Mouse (Mus musculus) liver, postnatal 0 days (tissue): ENCODE measurements around the gene Slc12a4. TPM values are rescaled to one million over a fixed set of nuclear protein-coding genes. Genes with fewer than 3 reads are reported as not detected.
A peak's percentile ranks its signal among the peaks of the same experiment; 100 is the strongest.

Experiments used
- ATAC-seq: fragments of 200-750 bp; cut with Nextera tagmentation; 2 replicates; pipeline ENCODE4 v1.8.0; 2017; ENCODE audit warnings: mild to moderate bottlenecking, moderate library complexity
- DNase-seq: peaks from one replicate; pipeline ENCODE4 v3.0.0-alpha.2; 2016
- H3K27ac ChIP-seq: fragments of 300-500 bp; sonication (generic); 2 replicates; pipeline ENCODE4 v1.5.1; 2014; ENCODE audit warnings: antibody characterized with exemption, moderate library complexity, mild to moderate bottlenecking, low read depth
- H3K27me3 ChIP-seq: fragments of 300-500 bp; sonication (generic); 2 replicates; pipeline ENCODE4 v1.6.1; 2014; ENCODE audit warnings: low read length, control low read depth, mixed read lengths; ENCODE audit not compliant: insufficient read depth
- H3K36me3 ChIP-seq: fragments of 300-500 bp; sonication (generic); replicated peaks from 2 replicates; pipeline ENCODE4 v1.6.1; 2014; ENCODE audit warnings: mild to moderate bottlenecking, control low read depth, low read length, moderate library complexity, mixed read lengths; ENCODE audit not compliant: insufficient read depth
- H3K4me1 ChIP-seq: fragments of 300-500 bp; sonication (generic); 2 replicates; pipeline ENCODE4 v1.6.1; 2014; ENCODE audit warnings: antibody characterized with exemption, mild to moderate bottlenecking, control low read depth; ENCODE audit not compliant: insufficient read depth
- H3K4me2 ChIP-seq: fragments of 300-500 bp; sonication (generic); 2 replicates; pipeline ENCODE4 v1.6.1; 2014; ENCODE audit warnings: low read depth, mild to moderate bottlenecking, low read length, moderate library complexity, mixed read lengths
- H3K4me3 ChIP-seq: fragments of 300-500 bp; sonication (generic); 2 replicates; pipeline ENCODE4 v1.5.1; 2014; ENCODE audit warnings: low read depth, low read length
- H3K9ac ChIP-seq: fragments of 300-500 bp; sonication (generic); replicated peaks from 2 replicates; pipeline ENCODE4 v1.6.1; 2014; ENCODE audit warnings: mild to moderate bottlenecking, moderate library complexity
- H3K9me3 ChIP-seq: fragments of 300-500 bp; sonication (generic); 2 replicates; pipeline ENCODE4 v1.6.1; 2016; ENCODE audit warnings: mild to moderate bottlenecking, control low read depth, low read length, mixed read lengths
- CTCF ChIP-seq: sonication (generic); IDR thresholded peaks from 2 replicates; pipeline ENCODE4 v1.5.1; 2016; ENCODE audit warnings: antibody characterized with exemption, low read depth
- EP300 ChIP-seq: IDR thresholded peaks from 2 replicates; pipeline ENCODE4 v1.6.1; 2016; ENCODE audit warnings: antibody characterized with exemption, low read depth, mild to moderate bottlenecking
- WGBS: fragments of 180-500 bp; shearing (Covaris S2); extraction: QIAGEN DNeasy Blood & Tissue Kit; methylation state at CpG from one replicate; pipeline ENCODE4 v1.1.7; 2014; ENCODE audit not compliant: insufficient replicate concordance; 5-methylcytosine and 5-hydroxymethylcytosine counted together
- polyA plus RNA-seq: library from polyadenylated mRNA; unstranded; fragments of >200 nt; fragmentation: Nextera tagmentation; extraction: Ambion mirVana; gene quantifications from 2 replicates; pipeline ENCODE4 v1.2.1, GENCODE M21; 2015

The Slc12a4 gene
- polyA plus RNA-seq, 1 experiment from 2014 or later = 5.2 TPM

- DNase-seq = no peak
- H3K27ac ChIP-seq = no peak overlapping the region
- peak overlapping the region; percentile 86; the same call in 1 of the 2 replicates for H3K9ac ChIP-seq
- H3K9me3 ChIP-seq = no peaks in the 10 kb centered on the region
- 0 out of 2 replicates have a peak, but pooled peaks cover 3% of the 10 kb centered on the region for H3K27me3 ChIP-seq
- no peaks in the 10 kb centered on the region for H3K36me3 ChIP-seq
- H3K4me1 ChIP-seq = peaks cover 33% of the 10 kb centered on the region
- H3K4me2 ChIP-seq = peak overlapping the region; percentile 100
- WGBS = 59% methylated on average over 12 of the region's 12 CpGs
- TF ChIP-seq CTCF (no peak), EP300 (no peak)
- H3K4me3 ChIP-seq = peak overlapping the region; percentile 78
- no peak for ATAC-seq
Measured at GRCm38 (mm10) chr8:105964506-105965265, 1.2 kb downstream of the Slc12a4 start.

GRCm38 (mm10) chr8:105961536-105961935 is 4.4 kb downstream of the Slc12a4 start:
- Histone ChIP-seq H3K9me3 (no peaks in the 10 kb centered on the region), H3K9ac (no peak overlapping the region), H3K27me3 (no peaks in the 10 kb centered on the region), H3K36me3 (no peaks in the 10 kb centered on the region; the same call in 1 of the 2 replicates), H3K4me1 (peaks cover 27% of the 10 kb centered on the region), H3K27ac (no peak overlapping the region), H3K4me2 (peak overlapping the region; percentile 54), H3K4me3 (no peak overlapping the region)
- ATAC-seq = no peak
- WGBS = 60% methylated on average over 10 of the region's 10 CpGs
- DNase-seq = no peak
- no peak for TF ChIP-seq CTCF
- peak; percentile 63; the same call in 1 of the 2 replicates for TF ChIP-seq EP300

- Histone ChIP-seq H3K4me1 (peaks cover 23% of the 10 kb centered on the region), H3K4me3 (no peak overlapping the region), H3K36me3 (no peaks in the 10 kb centered on the region; the same call in 1 of the 2 replicates), H3K4me2 (peak overlapping the region; percentile 54), H3K9ac (no peak overlapping the region), H3K27me3 (no peaks in the 10 kb centered on the region), H3K9me3 (no peaks in the 10 kb centered on the region), H3K27ac (no peak overlapping the region)
- TF ChIP-seq EP300 (no peak), CTCF (no peak)
- WGBS = 60% methylated on average over 14 of the region's 14 CpGs
- ATAC-seq (no peak), DNase-seq (peak; percentile 55)
Measured at GRCm38 (mm10) chr8:105961101-105961500, 4.8 kb downstream of the Slc12a4 start.

DNA sequence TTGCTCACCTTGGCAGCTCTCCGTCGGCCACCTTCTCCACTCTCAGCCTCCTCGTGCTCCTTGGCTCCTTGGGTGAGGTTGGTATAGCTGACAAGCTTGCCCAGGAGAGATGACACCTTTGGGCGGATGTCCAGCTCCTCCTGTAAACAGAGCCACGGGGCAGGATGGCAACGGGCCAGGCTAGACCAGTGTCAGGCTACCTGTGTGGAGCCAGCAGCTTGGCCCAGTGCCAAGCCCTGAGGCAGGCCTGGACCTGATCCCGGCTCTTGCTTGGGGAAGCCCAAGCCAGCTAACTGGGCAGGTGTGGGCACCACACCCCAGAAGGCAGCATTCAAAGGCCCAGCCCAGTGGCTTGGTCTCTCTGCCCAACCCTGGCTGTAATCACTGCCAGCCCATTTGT is 6.5 kb downstream of the Slc12a4 start:
- Histone ChIP-seq H3K9ac (no peak overlapping the region), H3K27me3 (no peaks in the 10 kb centered on the region), H3K27ac (no peak overlapping the region), H3K4me2 (no peak overlapping the region), H3K4me3 (no peak overlapping the region), H3K4me1 (peaks cover 11% of the 10 kb centered on the region), H3K36me3 (no peaks in the 10 kb centered on the region; the same call in 1 of the 2 replicates), H3K9me3 (no peaks in the 10 kb centered on the region)
- DNase-seq = peak; percentile 89
- peak; percentile 85 for ATAC-seq
- 71% methylated on average over 7 of the region's 7 CpGs for WGBS
- TF ChIP-seq CTCF (no peak), EP300 (no peak)

GRCm38 (mm10) chr8:105957813-105958212 is 8.1 kb downstream of the Slc12a4 start:
- no peak overlapping the region for H3K4me2 ChIP-seq
- H3K36me3 ChIP-seq = peaks cover 3% of the 10 kb centered on the region
- no peaks in the 10 kb centered on the region for H3K9me3 ChIP-seq
- no peak for ATAC-seq
- no peaks in the 10 kb centered on the region for H3K27me3 ChIP-seq
- 69% methylated on average over 3 of the region's 4 CpGs for WGBS
- no peak overlapping the region for H3K9ac ChIP-seq
- TF ChIP-seq CTCF (peak; percentile 29; the same call in 1 of the 2 replicates), EP300 (no peak)
- no peak overlapping the region for H3K27ac ChIP-seq
- H3K4me1 ChIP-seq = peaks cover 11% of the 10 kb centered on the region
- no peak for DNase-seq
- H3K4me3 ChIP-seq = no peak overlapping the region

DNA sequence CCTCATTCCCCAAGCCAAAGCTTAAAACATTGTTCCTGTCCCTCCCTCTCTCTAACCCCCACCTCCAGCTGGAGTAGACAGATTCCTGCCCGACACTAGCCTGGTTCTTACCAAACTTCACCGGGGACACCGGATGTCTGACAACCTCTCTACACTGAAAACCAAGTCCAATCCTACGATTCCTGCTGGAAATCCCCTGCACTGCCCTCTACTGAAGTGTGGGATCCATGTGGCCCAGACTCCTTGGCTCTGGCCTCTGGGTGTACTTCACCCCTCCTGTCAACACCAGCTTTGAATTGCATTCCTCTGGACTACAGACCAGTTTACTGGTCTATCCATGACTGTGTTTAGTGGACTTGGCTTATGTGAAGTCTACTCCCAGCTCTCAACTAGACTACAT is 9.3 kb downstream of the Slc12a4 start:
- H3K4me2 ChIP-seq = no peak overlapping the region
- TF ChIP-seq EP300 = no peak
- no peak for TF ChIP-seq CTCF
- DNase-seq = no peak
- ATAC-seq = no peak
- 81% methylated on average over 4 of the region's 4 CpGs for WGBS
- H3K27me3 ChIP-seq = no peaks in the 10 kb centered on the region
- H3K4me3 ChIP-seq = no peak overlapping the region
- H3K36me3 ChIP-seq = peaks cover 10% of the 10 kb centered on the region
- peaks cover 7% of the 10 kb centered on the region for H3K4me1 ChIP-seq
- H3K9me3 ChIP-seq = no peaks in the 10 kb centered on the region
- no peak overlapping the region for H3K27ac ChIP-seq
- no peak overlapping the region for H3K9ac ChIP-seq
